Mouse (Mus musculus): ENCODE data around the gene Shbg.
"Not testable (repeated sequence)": the region's sequence is repeated elsewhere in the genome, so short reads cannot be mapped to it uniquely, and the experiment has no call there.

The Shbg gene

GRCm38 (mm10) chr11:69632284-69633089, 14.8 kb upstream of the Shbg start, which contains the start of gene Fxr2:
Gene Fxr2, plus strand, starts transcription at chr11:69632990.
- DNase-seq (ENCODE audit: low spot score in 2 of 2), result peak; percentile 100

GRCm38 (mm10) chr11:69629802-69630201, 12.1 kb upstream of the Shbg start:
- no peak for DNase-seq (ENCODE audit: low spot score in 2 of 2)

GRCm38 (mm10) chr11:69628286-69628685, 10.6 kb upstream of the Shbg start:
- DNase-seq (ENCODE audit: low spot score in 2 of 2), result peak; percentile 41 to 42

- not testable (repeated sequence) for DNase-seq (ENCODE audit: low spot score in 2 of 2)
These were observed 6.6 kb upstream of the Shbg start for GRCm38 (mm10) chr11:69624339-69624738.

- DNase-seq (ENCODE audit: low spot score in 2 of 2), result no peak
These were observed 5.3 kb upstream of the Shbg start for GRCm38 (mm10) chr11:69623006-69623405.

GRCm38 (mm10) chr11:69622406-69622805, 4.7 kb upstream of the Shbg start:
- no peak for DNase-seq (ENCODE audit: low spot score in 2 of 2)

GRCm38 (mm10) chr11:69621571-69622268, 4.0 kb upstream of the Shbg start, which contains the start of gene Sat2:
Gene Sat2, plus strand, starts transcription at chr11:69622024.
- DNase-seq (ENCODE audit: low spot score in 2 of 2), result no peak

- no peak for DNase-seq (ENCODE audit: low spot score in 2 of 2)
These were observed 2.8 kb upstream of the Shbg start for GRCm38 (mm10) chr11:69620394-69621081.

GRCm38 (mm10) chr11:69616781-69617180, 924 bp downstream of the Shbg start:
- no peak for DNase-seq (ENCODE audit: low spot score in 2 of 2)

- DNase-seq (ENCODE audit: low spot score in 2 of 2), result not testable (repeated sequence)
These were observed 3.5 kb downstream of the Shbg start for GRCm38 (mm10) chr11:69614257-69614588.

GRCm38 (mm10) chr11:69613553-69614256, 4.0 kb downstream of the Shbg start:
- peak; percentile 53 to 58 for DNase-seq (ENCODE audit: low spot score in 2 of 2)

GRCm38 (mm10) chr11:69610899-69611298, 6.8 kb downstream of the Shbg start:
- no peak for DNase-seq (ENCODE audit: low spot score in 2 of 2)

GRCm38 (mm10) chr11:69609416-69609815, 8.3 kb downstream of the Shbg start:
- DNase-seq (ENCODE audit: low spot score in 2 of 2), result no peak

GRCm38 (mm10) chr11:69608525-69608924, 9.2 kb downstream of the Shbg start:
- DNase-seq (ENCODE audit: low spot score in 2 of 2), result no peak

- DNase-seq (ENCODE audit: low spot score in 2 of 2), result no peak
These were observed 10.9 kb downstream of the Shbg start for GRCm38 (mm10) chr11:69606832-69607231.

- no peak for DNase-seq (ENCODE audit: low spot score in 2 of 2)
These were observed 11.3 kb downstream of the Shbg start for GRCm38 (mm10) chr11:69606491-69606795.

GRCm38 (mm10) chr11:69605726-69606490, 11.8 kb downstream of the Shbg start, which contains the start of gene Atp1b2:
Gene Atp1b2, minus strand, starts transcription at chr11:69605942.
- peak; percentile 70 to 75 for DNase-seq (ENCODE audit: low spot score in 2 of 2)

- no peak for DNase-seq (ENCODE audit: low spot score in 2 of 2)
These were observed 12.7 kb downstream of the Shbg start for GRCm38 (mm10) chr11:69604795-69605664.

- no peak for DNase-seq (ENCODE audit: low spot score in 2 of 2)
These were observed 13.4 kb downstream of the Shbg start for GRCm38 (mm10) chr11:69604347-69604746.

- DNase-seq (ENCODE audit: low spot score in 2 of 2), result no peak
These were observed 14.2 kb downstream of the Shbg start for GRCm38 (mm10) chr11:69603516-69603915.

All from right cerebral cortex, postnatal 36 days (tissue).